Mouse (Mus musculus): ENCODE data around the gene Gm10100. TPM values are rescaled to one million over a fixed set of nuclear protein-coding genes. Genes with fewer than 3 reads are reported as not detected.
"Not testable (repeated sequence)": the region's sequence is repeated elsewhere in the genome, so short reads cannot be mapped to it uniquely, and the experiment has no call there.

The Gm10100 gene
- total RNA-seq, 2 experiments from 2014 or later = not detected

DNA sequence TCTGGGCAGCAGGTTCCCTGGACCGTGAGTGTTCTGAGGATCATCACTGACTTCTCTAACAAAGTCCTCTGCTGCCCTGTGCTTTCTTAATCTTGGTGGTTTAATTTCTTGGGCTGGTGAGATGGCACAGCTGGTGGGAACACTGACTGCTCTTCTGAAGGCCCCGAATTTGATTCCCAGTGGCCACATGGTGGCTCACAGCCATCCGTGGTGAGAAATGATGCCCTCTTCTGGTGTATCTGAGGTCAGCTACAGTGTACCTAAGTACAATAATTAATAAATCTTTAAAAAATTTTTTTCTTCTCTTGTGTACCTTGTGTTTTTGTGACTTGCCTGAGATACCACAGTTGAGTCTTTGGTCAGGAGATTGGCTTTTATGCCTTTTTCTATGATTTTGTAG is 26.0 kb downstream of the Gm10100 start:
- DNase-seq = not testable (repeated sequence)

DNA sequence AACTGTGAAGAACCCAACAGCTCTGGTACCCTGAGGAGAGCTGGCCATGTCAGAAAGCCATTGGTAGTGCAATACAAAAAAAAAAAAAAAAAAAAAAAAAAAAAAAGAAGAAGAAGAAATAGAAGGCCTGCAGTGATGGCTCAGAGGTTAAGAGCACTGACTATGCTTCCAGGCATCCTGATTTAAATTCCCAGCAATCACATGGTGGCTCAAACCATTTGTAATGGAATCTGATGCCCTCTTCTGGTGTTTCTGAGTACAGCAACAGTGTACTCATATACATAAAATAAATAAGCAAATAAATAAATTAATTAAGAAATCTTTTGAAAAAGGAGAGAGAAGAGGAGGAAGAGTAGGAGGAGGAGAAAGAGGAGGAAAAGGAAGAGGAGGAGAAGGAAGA is 27.2 kb downstream of the Gm10100 start:
- no peak for DNase-seq

DNA sequence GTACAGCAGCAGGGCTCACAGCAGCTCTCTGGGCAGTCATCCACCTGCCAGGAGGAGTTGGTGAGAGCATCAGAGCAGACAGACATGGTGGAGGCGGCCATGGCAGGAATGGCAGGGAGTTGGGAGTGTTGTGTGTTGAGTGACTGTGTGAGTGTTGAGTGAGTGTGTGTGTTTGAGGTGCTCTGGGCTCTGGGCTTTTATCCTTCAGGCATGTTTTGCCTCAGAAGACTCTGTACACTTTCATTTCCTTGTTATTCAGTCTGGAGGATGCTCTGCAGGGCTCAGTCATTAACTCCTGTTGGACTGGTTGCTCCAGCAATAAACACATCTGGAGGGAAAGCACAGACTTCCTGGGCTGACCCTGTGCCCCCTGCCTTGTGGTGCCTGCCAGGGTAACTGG is 33.3 kb downstream of the Gm10100 start, which contains the start of gene Gm3233:
Gene Gm3233 (minus strand): TSS at position 101 of the 400 bp plus-strand sequence.
- not testable (repeated sequence) for DNase-seq

DNA sequence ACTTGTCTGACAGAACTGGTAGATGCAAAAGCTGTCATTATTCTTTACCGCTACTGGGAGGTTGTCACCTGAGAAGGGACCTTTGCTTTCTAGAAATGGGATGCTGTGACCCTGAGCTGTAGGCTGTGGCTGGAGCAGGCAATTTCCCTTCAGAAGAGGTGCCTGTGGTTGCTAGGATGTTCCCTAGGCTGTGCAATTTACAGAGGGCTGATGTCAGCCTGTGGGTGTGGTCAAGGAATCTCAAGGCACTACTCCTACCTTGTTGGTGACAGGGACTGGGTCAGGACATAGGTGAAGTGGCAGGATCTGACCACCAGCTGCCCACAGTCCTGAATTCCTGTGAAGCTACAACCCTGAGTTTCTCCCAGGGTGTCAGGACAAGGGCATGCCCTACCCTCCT is 43.4 kb downstream of the Gm10100 start:
- no peak for DNase-seq

DNA sequence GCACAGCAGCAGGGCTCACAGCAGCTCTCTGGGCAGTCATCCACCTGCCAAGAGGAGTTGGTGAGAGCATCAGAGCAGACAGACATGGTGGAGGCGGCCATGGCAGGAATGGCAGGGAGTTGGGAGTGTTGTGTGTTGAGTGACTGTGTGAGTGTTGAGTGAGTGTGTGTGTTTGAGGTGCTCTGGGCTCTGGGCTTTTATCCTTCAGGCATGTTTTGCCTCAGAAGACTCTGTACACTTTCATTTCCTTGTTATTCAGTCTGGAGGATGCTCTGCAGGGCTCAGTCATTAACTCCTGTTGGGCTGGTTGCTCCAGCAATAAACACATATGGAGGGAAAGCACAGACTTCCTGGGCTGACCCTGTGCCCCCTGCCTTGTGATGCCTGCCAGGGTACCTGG is 44.9 kb downstream of the Gm10100 start, which contains the start of gene Gm3238:
Gene Gm3238 (minus strand): TSS at position 101 of the 400 bp plus-strand sequence.
- DNase-seq = not testable (repeated sequence)

DNA sequence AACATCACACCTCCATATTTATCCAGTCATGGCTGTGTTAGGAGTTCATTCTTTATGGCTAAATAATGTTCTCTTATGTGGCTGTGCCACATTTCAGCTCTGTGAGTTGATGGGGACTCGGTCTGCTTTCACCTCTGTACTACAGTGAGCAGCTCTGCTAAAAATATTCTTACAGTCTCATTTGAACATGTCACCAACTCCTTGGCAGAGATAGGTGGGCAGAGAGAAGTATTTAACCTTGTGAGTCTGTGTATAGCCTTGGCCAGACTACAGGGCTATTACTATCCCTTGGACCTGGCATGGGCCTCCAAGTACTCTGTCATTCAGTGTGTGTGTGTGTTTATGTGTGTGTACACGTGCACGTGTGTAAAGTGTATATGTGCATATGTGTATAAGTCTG is 45.9 kb downstream of the Gm10100 start:
- not testable (repeated sequence) for DNase-seq

Other genes starting within 250 kb of the Gm10100 start
- gene Fam207a, start 210.7 kb upstream of the Gm10100 start, total RNA-seq (2021) = 1 to 10 TPM; 6.2 to 6.7 TPM
- gene Itgb2, start 196.2 kb upstream of the Gm10100 start, total RNA-seq (2021) = 1 to 10 TPM; 1.3 to 1.8 TPM
- 10 to 100 TPM; 26.1 to 29.1 TPM for gene Pttg1ip, start 144.8 kb upstream of the Gm10100 start, total RNA-seq (2021)
- gene Sumo3, start 120.4 kb upstream of the Gm10100 start, total RNA-seq (2021) = 10 to 100 TPM; 32.8 to 36.7 TPM
- gene Gm49325, start 120.3 kb upstream of the Gm10100 start, total RNA-seq (2021) = 1 to 10 TPM; 6.5 to 7.4 TPM
- 10 to 100 TPM; 81.7 to 84.9 TPM for gene Ube2g2, start 104.2 kb upstream of the Gm10100 start, total RNA-seq (2021)
- gene Tspear, start 39.9 kb upstream of the Gm10100 start, total RNA-seq (2021) = not detected
- gene Gm19402, start 35.7 kb upstream of the Gm10100 start, total RNA-seq (2021) = not detected
- not detected for gene Gm9508, start 29.3 kb upstream of the Gm10100 start, total RNA-seq (2021)
- not detected for gene Gm10272, start 19.9 kb upstream of the Gm10100 start, total RNA-seq (2021)
- not detected for gene Gm10024, start 15.0 kb upstream of the Gm10100 start, total RNA-seq (2021)
- gene Gm10142, start 10.7 kb upstream of the Gm10100 start, total RNA-seq (2021) = not detected
- gene Krtap12-1, start 5.9 kb upstream of the Gm10100 start, total RNA-seq (2021) = not detected
- not detected for gene Gm18596, start 16.2 kb downstream of the Gm10100 start, total RNA-seq (2021)
- gene Gm9736, start 24.9 kb downstream of the Gm10100 start, total RNA-seq (2021) = not detected
- gene Gm3233, start 33.2 kb downstream of the Gm10100 start, total RNA-seq (2021) = not detected
- gene Gm3238, start 44.8 kb downstream of the Gm10100 start, total RNA-seq (2021) = not detected
- gene Gm7138, start 50.5 kb downstream of the Gm10100 start, total RNA-seq (2021) = not detected
- not detected for gene Gm3250, start 56.1 kb downstream of the Gm10100 start, total RNA-seq (2021)
- gene Gm7137, start 61.7 kb downstream of the Gm10100 start, total RNA-seq (2021) = not detected
- not detected for gene Gm9639, start 68.6 kb downstream of the Gm10100 start, total RNA-seq (2021)
- not detected for gene Gm19668, start 72.6 kb downstream of the Gm10100 start, total RNA-seq (2021)
- not detected for gene Gm9507, start 85.4 kb downstream of the Gm10100 start, total RNA-seq (2021)
- not detected for gene Gm2696, start 88.2 kb downstream of the Gm10100 start, total RNA-seq (2021)
- gene Krtap10-4, start 100.6 kb downstream of the Gm10100 start, total RNA-seq (2021) = not detected
- gene Krtap10-10, start 109.5 kb downstream of the Gm10100 start, total RNA-seq (2021) = not detected
- gene Gm36176, start 120.3 kb downstream of the Gm10100 start, total RNA-seq (2021) = not detected
- not detected for gene Gm10318, start 126.4 kb downstream of the Gm10100 start, total RNA-seq (2021)
- not detected for gene Gm3285, start 135.5 kb downstream of the Gm10100 start, total RNA-seq (2021)
- gene Lrrc3, start 176.1 kb downstream of the Gm10100 start, total RNA-seq (2021) = under 1 TPM; 0.18 to 0.32 TPM
- under 1 TPM; 0.26 to 0.83 TPM for gene Trpm2, start 244.1 kb downstream of the Gm10100 start, total RNA-seq (2021)

Measured in gastrocnemius, postnatal 25 days (tissue).